In the genomic region with DNA sequence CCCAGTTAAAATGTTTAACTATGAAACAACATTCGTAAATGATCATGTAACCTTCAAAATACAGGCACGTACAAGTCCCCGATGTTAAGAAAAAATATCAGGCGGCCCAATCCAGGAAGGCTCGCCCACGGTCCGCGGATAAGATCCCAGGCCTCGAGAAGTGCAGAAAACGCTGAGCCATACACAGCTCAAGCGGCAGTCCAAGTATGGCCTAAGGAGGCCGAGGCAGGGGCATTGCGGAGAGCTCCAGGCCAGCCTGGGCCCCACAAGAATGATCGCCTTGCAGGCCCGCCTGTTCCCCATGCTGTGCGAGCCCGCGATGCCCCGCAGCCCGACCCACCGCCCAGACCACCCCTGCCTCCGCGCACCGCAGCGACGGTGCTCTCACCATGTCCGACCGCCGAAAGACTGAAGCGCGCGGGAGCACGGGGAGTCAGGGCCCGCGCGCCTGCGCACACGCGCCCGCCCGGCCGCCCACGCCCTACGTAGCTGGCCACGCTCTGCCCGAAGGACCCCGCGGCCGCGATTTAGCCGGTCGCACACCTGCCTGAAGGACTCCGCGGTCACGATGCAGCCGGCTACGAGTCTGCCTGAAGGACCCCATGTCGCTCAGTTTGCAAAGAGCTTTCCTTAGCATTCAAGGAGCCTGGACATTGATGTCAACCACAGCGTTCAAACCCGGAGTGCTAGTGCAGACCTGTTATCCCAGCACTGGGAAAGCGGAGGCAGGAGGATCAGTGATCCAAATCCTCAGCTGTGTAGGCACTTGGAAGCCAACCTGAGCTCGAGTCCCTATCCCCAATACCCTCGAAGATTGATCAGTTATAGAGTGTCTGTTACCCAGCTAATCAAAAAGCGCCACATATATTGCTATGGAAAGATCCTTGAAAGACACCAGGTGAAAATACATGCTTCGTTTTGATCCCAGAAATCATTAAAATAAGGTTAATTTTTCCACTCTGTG, we compare ENCODE assay signal across 8 mouse cellular contexts. TPM values are rescaled to one million over a fixed set of nuclear protein-coding genes. Genes with fewer than 3 reads are reported as not detected.
DNase-seq lines count a peak whose midpoint lies in the region; ATAC-seq and TF ChIP-seq lines count a peak whose summit lies in the region.

Gene Rabggtb, minus strand, starts transcription at position 464 of the 964 bp plus-strand sequence.

- H3K4me3 ChIP-seq in C2C12 (ENCODE audit: insufficient read depth, poor library complexity, severe bottlenecking) = peak within 1 kb of the TSS; percentile 89
- peak within 1 kb of the TSS; percentile 79 for H3K4me3 ChIP-seq in heart, embryonic 13.5 days
- peak within 1 kb of the TSS; percentile 95 for H3K4me3 ChIP-seq in liver, embryonic 12.5 days
- H3K4me3 ChIP-seq in stomach, embryonic 15.5 days (replicated peaks) = peak within 1 kb of the TSS; percentile 78

- under 1% methylated on average over 65 of the region's 65 CpGs for WGBS in heart, embryonic 13.5 days
- WGBS in liver, embryonic 12.5 days (ENCODE audit: insufficient replicate concordance) = under 1% methylated on average over 65 of the region's 65 CpGs
- WGBS in stomach, embryonic 15.5 days = under 1% methylated on average over 65 of the region's 65 CpGs

- H3K27ac ChIP-seq in heart, embryonic 13.5 days (replicated peaks) = peak within 1 kb of the TSS; percentile 94
- peak within 1 kb of the TSS; percentile 94 for H3K27ac ChIP-seq in liver, embryonic 12.5 days
- peak within 1 kb of the TSS; percentile 97 for H3K27ac ChIP-seq in stomach, embryonic 15.5 days

- H3K79me3 ChIP-seq in C2C12 (ENCODE audit: low read depth) = peaks cover 48% of the 10 kb centered on the region

- H3K36me3 ChIP-seq in C2C12 (ENCODE audit: control insufficient read depth, insufficient read depth) = peaks cover 41% of the 10 kb centered on the region
- peaks cover 38% of the 10 kb centered on the region for H3K36me3 ChIP-seq in heart, embryonic 13.5 days
- peaks cover 41% of the 10 kb centered on the region for H3K36me3 ChIP-seq in liver, embryonic 12.5 days
- peaks cover 29% of the 10 kb centered on the region for H3K36me3 ChIP-seq in stomach, embryonic 15.5 days

- DNase-seq in brain, embryonic 18.5 days (ENCODE audit: low read depth, low spot score) = peak; percentile 83
- peak; percentile 97 for DNase-seq in kidney, postnatal 10 days
- peak; percentile 92 to 94 for DNase-seq in natural killer cell, adult 2 months (ENCODE audit: low spot score in 2 of 2)

- peaks cover 52% of the 10 kb centered on the region for H3K79me2 ChIP-seq in C2C12 (ENCODE audit: control insufficient read depth, insufficient read depth)

- peak; percentile 88 for ATAC-seq in erythroid progenitor cell, adult 5-6 weeks (replicated peaks; ENCODE audit: low FRiP score, poor library complexity, severe bottlenecking)
- ATAC-seq in heart, embryonic 13.5 days (ENCODE audit: extremely low read depth, insufficient number of reproducible peaks, low FRiP score, low TSS enrichment) = peak; percentile 94
- ATAC-seq in liver, embryonic 12.5 days = peak; percentile 93
- peak; percentile 95 for ATAC-seq in stomach, embryonic 15.5 days (ENCODE audit: insufficient read depth, low FRiP score, low read depth)

- peak within 1 kb of the TSS; percentile 88 for H3ac ChIP-seq in C2C12 (ENCODE audit: control insufficient read depth, insufficient read length, low read depth)

- TF ChIP-seq CTCF in C2C12 (IDR thresholded peaks at IDR 0.05; ENCODE audit: control insufficient read depth, insufficient read depth, insufficient read length) = no peak

- H3K4me2 ChIP-seq in heart, embryonic 13.5 days = peak within 1 kb of the TSS; percentile 95
- peak within 1 kb of the TSS; percentile 92 for H3K4me2 ChIP-seq in liver, embryonic 12.5 days
- peak within 1 kb of the TSS; percentile 74 for H3K4me2 ChIP-seq in stomach, embryonic 15.5 days

- H3K9me3 ChIP-seq in heart, embryonic 13.5 days = no peaks in the 10 kb centered on the region
- no peaks in the 10 kb centered on the region for H3K9me3 ChIP-seq in liver, embryonic 12.5 days (replicated peaks)
- no peaks in the 10 kb centered on the region for H3K9me3 ChIP-seq in stomach, embryonic 15.5 days

- no peaks in the 10 kb centered on the region for H3K27me3 ChIP-seq in C2C12 (ENCODE audit: control insufficient read depth, insufficient read depth, insufficient read length)
- no peaks in the 10 kb centered on the region for H3K27me3 ChIP-seq in heart, embryonic 13.5 days (replicated peaks)
- no peaks in the 10 kb centered on the region for H3K27me3 ChIP-seq in liver, embryonic 12.5 days (replicated peaks)
- no peaks in the 10 kb centered on the region for H3K27me3 ChIP-seq in stomach, embryonic 15.5 days (replicated peaks)

- H3K9ac ChIP-seq in heart, embryonic 13.5 days = peak within 1 kb of the TSS; percentile 97
- peak within 1 kb of the TSS; percentile 98 for H3K9ac ChIP-seq in liver, embryonic 12.5 days
- H3K9ac ChIP-seq in stomach, embryonic 15.5 days = peak within 1 kb of the TSS; percentile 90

- peaks cover 49% of the 10 kb centered on the region for H3K4me1 ChIP-seq in heart, embryonic 13.5 days
- H3K4me1 ChIP-seq in liver, embryonic 12.5 days = peaks cover 48% of the 10 kb centered on the region
- peaks cover 39% of the 10 kb centered on the region for H3K4me1 ChIP-seq in stomach, embryonic 15.5 days

TF ChIP-seq in C2C12, 6 proteins besides CTCF, POLR2A, EP300 and RAD21:
- TF ChIP-seq FOSL1 (IDR thresholded peaks at IDR 0.05; ENCODE audit: insufficient read depth, low read length, poor library complexity, severe bottlenecking) (no peak), MAX (IDR thresholded peaks at IDR 0.05) (peak; percentile 99)

RNA-seq across cellular contexts. Expression of gene Rabggtb, which starts in this region (rescaled TPM):
- 65.9 TPM for polyA plus RNA-seq in C2C12 (2012; fragmentation: generic; extraction: Trizol)
- 174 and 210 TPM in 2 replicates for total RNA-seq in erythroid progenitor cell, adult 5-6 weeks (2015; ENCODE audit: low replicate concordance)
- 142 and 143 TPM in 2 replicates for total RNA-seq in erythroid progenitor cell, adult 5-6 weeks (2017; ENCODE audit: low replicate concordance)
- 50.3 and 55.1 TPM in 2 replicates for polyA plus RNA-seq in heart, embryonic 13.5 days (2015; fragmentation: Nextera tagmentation; extraction: Ambion mirVana)
- 60.8 and 62.2 TPM in 2 replicates for polyA plus RNA-seq in liver, embryonic 12.5 days (2016; fragmentation: Nextera tagmentation; extraction: Ambion mirVana)
- polyA plus RNA-seq in stomach, embryonic 15.5 days (2015; fragmentation: Nextera tagmentation; extraction: Ambion mirVana) = 52.5 and 56.2 TPM in 2 replicates

Comparison
In these comparisons a context has a peak if more than half of its experiments do, and no peak if none do; other contexts are left out.
1. Peak in every context shown above with its lines: DNase-seq, ATAC-seq, H3K4me3 ChIP-seq and H3K27ac ChIP-seq.